Mouse (Mus musculus) left cerebral cortex, postnatal 25 days (tissue): Measurements from ENCODE around the gene Tmem151a. TPM values are rescaled to one million over a fixed set of nuclear protein-coding genes. Genes with fewer than 3 reads are reported as not detected.

Experiments
- DNase-seq, 2 experiments: peaks; one replicate each; pipeline ENCODE4 v3.0.0; 2022; ENCODE audit warnings: low spot score in 2 of 2, mixed read lengths in 1 of 2
- intact Hi-C: fragments of 180-260 bp; cut with DNase I; formaldehyde crosslinking; loops from one replicate; pipeline ENCODE4 v1.15.1; 2025
- total RNA-seq, 2 experiments: library from RNA; stranded (reverse); gene quantifications; 2 replicates each; pipeline ENCODE4 v1.2.3; 2021

The Tmem151a gene
- total RNA-seq, 2 experiments from 2014 or later, result 163 to 164 TPM

DNA sequence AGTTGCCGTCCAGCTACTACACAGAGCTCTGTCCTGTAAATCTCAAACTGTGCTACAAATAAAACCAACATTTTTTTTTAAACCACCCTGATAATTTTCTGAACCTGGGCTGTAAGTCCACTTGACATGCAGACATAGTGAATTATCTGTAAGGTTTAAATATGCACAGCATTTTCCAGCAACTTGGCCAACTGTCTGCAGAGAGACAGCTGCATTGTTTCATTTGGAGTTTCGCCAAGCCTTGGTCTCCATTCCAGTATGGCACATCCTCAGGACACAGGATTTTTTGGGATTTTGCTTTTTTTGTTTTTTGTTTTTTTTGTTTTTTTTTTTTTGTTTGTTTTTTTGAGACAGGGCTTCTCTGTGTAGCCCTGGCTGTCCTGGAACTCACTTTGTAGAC, 63.9 kb downstream of the Tmem151a start:
- intact Hi-C loops, result no loop called here
- no peak for DNase-seq

Other genes starting within 250 kb of the Tmem151a start
- 10 to 100 TPM; 32.0 to 32.8 TPM for gene Ccs, start 246.2 kb downstream of the Tmem151a start, total RNA-seq
- 1 to 10 TPM; 1.8 to 2.4 TPM for gene Ccdc87, start 246.2 kb downstream of the Tmem151a start, total RNA-seq
- 100 to 1,000 TPM; 106 to 113 TPM for gene Ctsf, start 230.4 kb downstream of the Tmem151a start, total RNA-seq
- 1 to 10 TPM; 1.1 to 1.9 TPM for gene Actn3, start 207.6 kb downstream of the Tmem151a start, total RNA-seq
- gene Zdhhc24, start 206.9 kb downstream of the Tmem151a start, total RNA-seq, result 10 to 100 TPM; 25.0 to 25.9 TPM
- 10 to 100 TPM; 41.5 to 44.1 TPM for gene Bbs1, start 178.9 kb downstream of the Tmem151a start, total RNA-seq
- 10 to 100 TPM; 43.6 to 44.4 TPM for gene Dpp3, start 157.2 kb downstream of the Tmem151a start, total RNA-seq
- 10 to 100 TPM; 19.6 to 26.1 TPM for gene Peli3, start 142.4 kb downstream of the Tmem151a start, total RNA-seq
- 10 to 100 TPM; 52.6 to 58.0 TPM for gene Mrpl11, start 123.4 kb downstream of the Tmem151a start, total RNA-seq
- gene Npas4, start 95.2 kb downstream of the Tmem151a start, total RNA-seq, result 10 to 100 TPM; 12.4 to 24.4 TPM
- 10 to 100 TPM; 14.1 to 15.0 TPM for gene Slc29a2, start 61.7 kb downstream of the Tmem151a start, total RNA-seq
- gene B4gat1, start 46.7 kb downstream of the Tmem151a start, total RNA-seq, result 100 to 1,000 TPM; 126 to 132 TPM
- gene AC124502.3, start 46.6 kb downstream of the Tmem151a start, total RNA-seq, result 1 to 10 TPM; 3.6 to 5.2 TPM
- gene Brms1, start 44.2 kb downstream of the Tmem151a start, total RNA-seq, result 10 to 100 TPM; 20.2 to 23.6 TPM
- gene Rin1, start 35.0 kb downstream of the Tmem151a start, total RNA-seq, result 10 to 100 TPM; 92.7 to 93.9 TPM
- gene Cd248, start 17.5 kb downstream of the Tmem151a start, total RNA-seq, result 1 to 10 TPM; 4.6 to 5.4 TPM
- 10 to 100 TPM; 24.6 to 26.0 TPM for gene Yif1a, start 3.0 kb upstream of the Tmem151a start, total RNA-seq
- 100 to 1,000 TPM; 274 to 282 TPM for gene Cnih2, start 13.0 kb upstream of the Tmem151a start, total RNA-seq
- 100 to 1,000 TPM; 157 to 159 TPM for gene Rab1b, start 21.5 kb upstream of the Tmem151a start, total RNA-seq
- 100 to 1,000 TPM; 245 to 251 TPM for gene Klc2, start 33.0 kb upstream of the Tmem151a start, total RNA-seq
- gene Pacs1, start 187.6 kb upstream of the Tmem151a start, total RNA-seq, result 10 to 100 TPM; 60.3 to 62.2 TPM
- gene Sf3b2, start 209.9 kb upstream of the Tmem151a start, total RNA-seq, result 100 to 1,000 TPM; 196 to 198 TPM
- gene Gal3st3, start 212.8 kb upstream of the Tmem151a start, total RNA-seq, result 10 to 100 TPM; 84.3 to 92.4 TPM